8 mouse cellular contexts compared by ENCODE assay signal in genomic region chr4:141131531-141132061, GRCm38 (mm10). TPM values are rescaled to one million over a fixed set of nuclear protein-coding genes. Genes with fewer than 3 reads are reported as not detected.
DNase-seq lines count a peak whose midpoint lies in the region; ATAC-seq and TF ChIP-seq lines count a peak whose summit lies in the region.

No protein-coding gene starts in this region.

- intact Hi-C loops in heart, postnatal 36 days (cut with DNase I) = loop anchor here (10.0 kb wide), 1 partner anchor 167 kb away; the partner anchor contains the start of gene Sdhb

- peaks cover 57% of the 10 kb centered on the region for H3K4me1 ChIP-seq in heart, embryonic 16.5 days (ENCODE audit: control insufficient read depth, insufficient read depth, low read length)
- H3K4me1 ChIP-seq in hindbrain, postnatal 0 days (ENCODE audit: insufficient read depth, low read length) = 0 out of 2 replicates have a peak, but pooled peaks cover 11% of the 10 kb centered on the region
- peaks cover 73% of the 10 kb centered on the region for H3K4me1 ChIP-seq in liver, embryonic 13.5 days (replicated peaks)
- peaks cover 62% of the 10 kb centered on the region for H3K4me1 ChIP-seq in neural tube, embryonic 15.5 days

- H3K4me3 ChIP-seq in heart, embryonic 16.5 days (ENCODE audit: low read length) = no peak overlapping the region
- no peak overlapping the region for H3K4me3 ChIP-seq in hindbrain, postnatal 0 days (ENCODE audit: low read length)
- no peak overlapping the region for H3K4me3 ChIP-seq in liver, embryonic 13.5 days (replicated peaks)
- H3K4me3 ChIP-seq in neural tube, embryonic 15.5 days (replicated peaks) = no peak overlapping the region

- H3K36me3 ChIP-seq in heart, embryonic 16.5 days (ENCODE audit: control insufficient read depth, insufficient read depth) = no peaks in the 10 kb centered on the region
- H3K36me3 ChIP-seq in hindbrain, postnatal 0 days (ENCODE audit: insufficient read depth, low read length) = no peaks in the 10 kb centered on the region
- peaks cover 14% of the 10 kb centered on the region; the same call in 1 of the 2 replicates for H3K36me3 ChIP-seq in liver, embryonic 13.5 days
- H3K36me3 ChIP-seq in neural tube, embryonic 15.5 days = no peaks in the 10 kb centered on the region

- H3K4me2 ChIP-seq in heart, embryonic 16.5 days (ENCODE audit: low read depth, low read length) = peak overlapping the region; percentile 8; the same call in 1 of the 2 replicates
- no peak overlapping the region for H3K4me2 ChIP-seq in hindbrain, postnatal 0 days (ENCODE audit: low read depth, low read length)
- H3K4me2 ChIP-seq in liver, embryonic 13.5 days = peak overlapping the region; percentile 46
- H3K4me2 ChIP-seq in neural tube, embryonic 15.5 days = no peak overlapping the region

- no peaks in the 10 kb centered on the region for H3K9me3 ChIP-seq in heart, embryonic 16.5 days (replicated peaks; ENCODE audit: control insufficient read depth, low read length)
- no peaks in the 10 kb centered on the region for H3K9me3 ChIP-seq in hindbrain, postnatal 0 days (ENCODE audit: low read length)
- no peaks in the 10 kb centered on the region for H3K9me3 ChIP-seq in liver, embryonic 13.5 days (replicated peaks)
- no peaks in the 10 kb centered on the region for H3K9me3 ChIP-seq in neural tube, embryonic 15.5 days (replicated peaks)

- H3K27ac ChIP-seq in heart, embryonic 16.5 days (ENCODE audit: low read length) = peak overlapping the region; percentile 21
- peak overlapping the region; percentile 54; the same call in 1 of the 2 replicates for H3K27ac ChIP-seq in hindbrain, postnatal 0 days
- peak overlapping the region; percentile 82 for H3K27ac ChIP-seq in liver, embryonic 13.5 days
- H3K27ac ChIP-seq in neural tube, embryonic 15.5 days (replicated peaks) = peak overlapping the region; percentile 69

- DNase-seq in heart, postnatal 36 days = no peak
- no peak for DNase-seq in hindbrain, postnatal 0 days (ENCODE audit: low spot score)
- no peak for DNase-seq in liver, embryonic 13.5 days
- DNase-seq in cerebellum, postnatal 36 days = no peak
- DNase-seq in natural killer cell, adult 2 months (ENCODE audit: low spot score in 2 of 2) = no peak
- no peak for DNase-seq in spleen, adult 18-20 months

- ATAC-seq in heart, embryonic 16.5 days (replicated peaks; ENCODE audit: extremely low read depth, insufficient read depth, low FRiP score) = no peak
- ATAC-seq in hindbrain, postnatal 0 days = peak; percentile 48; the same call in 1 of the 2 replicates
- peak; percentile 66 for ATAC-seq in liver, embryonic 13.5 days (ENCODE audit: low read depth)
- no peak for ATAC-seq in neural tube, embryonic 15.5 days (ENCODE audit: low FRiP score)

- no peak for TF ChIP-seq CTCF in hindbrain, postnatal 0 days (IDR thresholded peaks at IDR 0.05; ENCODE audit: low read depth)

- no peak overlapping the region; the same call in 1 of the 2 replicates for H3K9ac ChIP-seq in heart, embryonic 16.5 days (ENCODE audit: low read length)
- no peak overlapping the region for H3K9ac ChIP-seq in hindbrain, postnatal 0 days (replicated peaks; ENCODE audit: low read length)
- no peak overlapping the region for H3K9ac ChIP-seq in liver, embryonic 13.5 days
- no peak overlapping the region for H3K9ac ChIP-seq in neural tube, embryonic 15.5 days (replicated peaks)

- WGBS in heart, embryonic 16.5 days = 41% methylated on average over 5 of the region's 5 CpGs
- WGBS in hindbrain, postnatal 0 days = 55% methylated on average over 5 of the region's 5 CpGs
- WGBS in liver, embryonic 13.5 days (ENCODE audit: insufficient replicate concordance) = 72% methylated on average over 5 of the region's 5 CpGs
- 26% methylated on average over 5 of the region's 5 CpGs for WGBS in neural tube, embryonic 15.5 days

- H3K27me3 ChIP-seq in heart, embryonic 16.5 days (ENCODE audit: control insufficient read depth, insufficient read depth, low read length) = no peaks in the 10 kb centered on the region
- no peaks in the 10 kb centered on the region for H3K27me3 ChIP-seq in hindbrain, postnatal 0 days (ENCODE audit: insufficient read depth, low read length)
- H3K27me3 ChIP-seq in liver, embryonic 13.5 days = no peaks in the 10 kb centered on the region
- H3K27me3 ChIP-seq in neural tube, embryonic 15.5 days (replicated peaks) = no peaks in the 10 kb centered on the region

RNA-seq across cellular contexts. Expression of gene Szrd1, which starts 8.0 kb away (rescaled TPM):
- polyA plus RNA-seq in heart, embryonic 16.5 days (2015; fragmentation: Nextera tagmentation; extraction: Ambion mirVana) = 29.5 and 33.9 TPM in 2 replicates
- 10 to 100 TPM; 91.0 to 93.7 TPM for total RNA-seq in heart, postnatal 36 days (2021)
- total RNA-seq in hindbrain, postnatal 0 days (2014; rRNA removed) = 58.7 and 68.8 TPM in 2 replicates
- 16.5 and 17.0 TPM in 2 replicates for polyA plus RNA-seq in hindbrain, postnatal 0 days (2015; fragmentation: Nextera tagmentation; extraction: Ambion mirVana)
- 21.2 and 22.5 TPM in 2 replicates for polyA plus RNA-seq in liver, embryonic 13.5 days (2015; fragmentation: Nextera tagmentation; extraction: Ambion mirVana)
- polyA plus RNA-seq in neural tube, embryonic 15.5 days (2015; fragmentation: Nextera tagmentation; extraction: Ambion mirVana) = 23.7 and 29.1 TPM in 2 replicates

RNA-seq across cellular contexts. Expression of gene Fbxo42, which starts 16.1 kb away (rescaled TPM):
- polyA plus RNA-seq in heart, embryonic 16.5 days (2015; fragmentation: Nextera tagmentation; extraction: Ambion mirVana) = 12.8 and 14.5 TPM in 2 replicates
- total RNA-seq in heart, postnatal 36 days (2021) = 10 to 100 TPM; 11.4 to 11.8 TPM
- total RNA-seq in hindbrain, postnatal 0 days (2014; rRNA removed) = 20.8 and 22.5 TPM in 2 replicates
- 15.5 and 17.5 TPM in 2 replicates for polyA plus RNA-seq in hindbrain, postnatal 0 days (2015; fragmentation: Nextera tagmentation; extraction: Ambion mirVana)
- polyA plus RNA-seq in liver, embryonic 13.5 days (2015; fragmentation: Nextera tagmentation; extraction: Ambion mirVana) = 13.9 and 14.2 TPM in 2 replicates
- 23.3 and 23.8 TPM in 2 replicates for polyA plus RNA-seq in neural tube, embryonic 15.5 days (2015; fragmentation: Nextera tagmentation; extraction: Ambion mirVana)

RNA-seq across cellular contexts. Expression of gene Spata21, which starts 43.5 kb away (rescaled TPM):
- 0.08 TPM in 1 of 2 replicates, not detected in the other for polyA plus RNA-seq in heart, embryonic 16.5 days (2015; fragmentation: Nextera tagmentation; extraction: Ambion mirVana)
- total RNA-seq in heart, postnatal 36 days (2021) = not detected
- total RNA-seq in hindbrain, postnatal 0 days (2014; rRNA removed) = 0.37 and 0.90 TPM in 2 replicates
- 0.84 and 1.6 TPM in 2 replicates for polyA plus RNA-seq in hindbrain, postnatal 0 days (2015; fragmentation: Nextera tagmentation; extraction: Ambion mirVana)
- 0.13 TPM in 1 of 2 replicates, not detected in the other for polyA plus RNA-seq in liver, embryonic 13.5 days (2015; fragmentation: Nextera tagmentation; extraction: Ambion mirVana)
- 0.51 and 0.55 TPM in 2 replicates for polyA plus RNA-seq in neural tube, embryonic 15.5 days (2015; fragmentation: Nextera tagmentation; extraction: Ambion mirVana)

RNA-seq across cellular contexts. Expression of gene Necap2, which starts 53.4 kb away (rescaled TPM):
- polyA plus RNA-seq in heart, embryonic 16.5 days (2015; fragmentation: Nextera tagmentation; extraction: Ambion mirVana) = 49.8 and 50.1 TPM in 2 replicates
- total RNA-seq in heart, postnatal 36 days (2021) = 10 to 100 TPM; 17.2 to 18.1 TPM
- total RNA-seq in hindbrain, postnatal 0 days (2014; rRNA removed) = 52.5 and 67.5 TPM in 2 replicates
- polyA plus RNA-seq in hindbrain, postnatal 0 days (2015; fragmentation: Nextera tagmentation; extraction: Ambion mirVana) = 51.5 and 51.8 TPM in 2 replicates
- polyA plus RNA-seq in liver, embryonic 13.5 days (2015; fragmentation: Nextera tagmentation; extraction: Ambion mirVana) = 119 TPM in 2 replicates
- 56.8 and 59.8 TPM in 2 replicates for polyA plus RNA-seq in neural tube, embryonic 15.5 days (2015; fragmentation: Nextera tagmentation; extraction: Ambion mirVana)

Comparison
In these comparisons a context has a peak if more than half of its experiments do, and no peak if none do; other contexts are left out.
1. ATAC-seq: peak in hindbrain, postnatal 0 days (single experiment) and liver, embryonic 13.5 days (single experiment); none in heart, embryonic 16.5 days (single experiment) and neural tube, embryonic 15.5 days (single experiment).
2. H3K27ac ChIP-seq: peak in every context shown above with its lines; median percentile 82 in liver, embryonic 13.5 days; 69 in neural tube, embryonic 15.5 days; 54 in hindbrain, postnatal 0 days; 21 in heart, embryonic 16.5 days.
3. H3K4me2 ChIP-seq: peak in heart, embryonic 16.5 days (single experiment) and liver, embryonic 13.5 days (single experiment); none in hindbrain, postnatal 0 days (single experiment) and neural tube, embryonic 15.5 days (single experiment).